Mouse (Mus musculus): ENCODE measurements around the gene Tmbim7. TPM values are rescaled to one million over a fixed set of nuclear protein-coding genes. Genes with fewer than 3 reads are reported as not detected.
A peak's percentile ranks its signal among the peaks of the same experiment; 100 is the strongest.
"Not testable (repeated sequence)": the region's sequence is repeated elsewhere in the genome, so short reads cannot be mapped to it uniquely, and the experiment has no call there.

Gene Tmbim7
- total and polyA plus RNA-seq, 2 experiments from 2014 or later: not detected

DNA sequence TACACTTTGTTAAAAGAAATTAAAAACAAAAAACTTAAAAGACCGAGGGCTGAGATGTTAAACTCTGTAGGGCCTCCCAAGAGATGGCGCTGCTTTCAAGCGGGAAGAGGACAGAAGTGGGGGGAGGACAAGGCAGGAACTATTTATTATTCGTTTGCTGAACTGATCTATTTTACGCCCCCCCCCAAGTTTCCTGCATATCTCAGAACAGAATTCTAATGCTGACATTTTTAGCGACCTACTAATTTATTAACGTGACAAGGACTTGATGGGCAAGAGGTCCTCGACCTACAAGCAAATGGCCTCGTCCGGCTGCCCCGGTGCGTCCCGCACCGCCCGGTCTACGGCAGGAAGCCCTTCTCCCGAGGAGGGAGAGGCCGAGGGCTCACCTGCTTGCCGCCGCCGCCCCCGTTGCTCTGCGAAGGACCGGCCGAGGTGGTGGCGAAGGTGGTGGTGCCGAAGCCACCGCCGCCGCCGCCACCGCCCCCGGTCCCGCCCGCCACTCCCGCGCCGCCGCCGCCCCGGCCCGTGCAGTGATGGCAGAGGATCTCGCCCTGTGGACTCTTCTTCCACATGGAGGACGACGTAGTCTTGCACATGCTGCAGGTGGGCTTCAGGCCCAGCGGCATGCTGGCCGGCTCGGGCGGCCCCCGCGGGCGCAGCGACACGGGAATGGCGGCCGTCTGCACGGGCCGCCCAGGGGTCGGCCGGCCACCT is 3.8 kb upstream of the Tmbim7 start:
- H3K9ac ChIP-seq (replicated peaks; ENCODE audit: low read length): peak overlapping the region; percentile 87
- ATAC-seq (peak; percentile 76), DNase-seq (ENCODE audit: low spot score) (peak; percentile 79)
- no peaks in the 10 kb centered on the region for H3K4me1 ChIP-seq (ENCODE audit: insufficient read depth, low read length)
- H3K27me3 ChIP-seq (ENCODE audit: insufficient read depth, low read length): no peaks in the 10 kb centered on the region
- TF ChIP-seq CTCF (IDR thresholded peaks at IDR 0.05; ENCODE audit: low read depth): peak; percentile 71
- H3K27ac ChIP-seq: peak overlapping the region; percentile 90
- peak overlapping the region; percentile 62 for H3K4me2 ChIP-seq (ENCODE audit: low read depth, low read length)
- H3K36me3 ChIP-seq (ENCODE audit: insufficient read depth, low read length): peaks cover 10% of the 10 kb centered on the region; the same call in 1 of the 2 replicates
- H3K4me3 ChIP-seq (ENCODE audit: low read length): peak overlapping the region; percentile 98
- no peaks in the 10 kb centered on the region for H3K9me3 ChIP-seq (ENCODE audit: low read length)
- WGBS: under 1% methylated on average over 54 of the region's 60 CpGs

DNA sequence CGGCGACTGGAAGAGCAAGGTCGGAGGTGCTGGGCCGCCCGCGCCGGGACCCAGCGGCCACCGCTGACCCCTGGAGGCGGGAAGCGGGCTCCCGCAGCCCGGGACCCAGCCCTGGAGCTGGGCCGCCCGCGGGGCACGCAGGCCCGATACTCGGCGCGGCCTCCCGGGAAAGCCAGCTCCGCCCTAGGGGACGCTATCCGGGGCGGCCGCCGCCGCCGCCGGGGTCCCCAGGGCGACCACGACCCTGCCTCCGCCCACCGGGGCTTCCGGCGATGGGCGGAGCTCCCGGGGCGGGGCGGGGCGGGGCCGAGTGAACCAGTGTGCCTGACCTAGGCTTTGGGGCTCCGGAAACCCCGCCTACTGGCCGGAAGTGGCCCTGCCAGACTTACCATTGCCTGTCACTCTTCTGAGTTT is 3.3 kb upstream of the Tmbim7 start:
- peak; percentile 97 for ATAC-seq
- H3K4me2 ChIP-seq (ENCODE audit: low read depth, low read length): peak overlapping the region; percentile 62
- peak; percentile 91 for DNase-seq (ENCODE audit: low spot score)
- H3K9me3 ChIP-seq (ENCODE audit: low read length): no peaks in the 10 kb centered on the region
- H3K36me3 ChIP-seq (ENCODE audit: insufficient read depth, low read length): peaks cover 10% of the 10 kb centered on the region; the same call in 1 of the 2 replicates
- no peaks in the 10 kb centered on the region for H3K27me3 ChIP-seq (ENCODE audit: insufficient read depth, low read length)
- H3K27ac ChIP-seq: peak overlapping the region; percentile 90
- H3K4me1 ChIP-seq (ENCODE audit: insufficient read depth, low read length): no peaks in the 10 kb centered on the region
- H3K4me3 ChIP-seq (ENCODE audit: low read length): peak overlapping the region; percentile 98
- H3K9ac ChIP-seq (replicated peaks; ENCODE audit: low read length): peak overlapping the region; percentile 87
- WGBS: 0% methylated on average over 36 of the region's 46 CpGs
- peak; percentile 31; the same call in 1 of the 2 replicates for TF ChIP-seq CTCF (IDR thresholded peaks at IDR 0.05; ENCODE audit: low read depth)

DNA sequence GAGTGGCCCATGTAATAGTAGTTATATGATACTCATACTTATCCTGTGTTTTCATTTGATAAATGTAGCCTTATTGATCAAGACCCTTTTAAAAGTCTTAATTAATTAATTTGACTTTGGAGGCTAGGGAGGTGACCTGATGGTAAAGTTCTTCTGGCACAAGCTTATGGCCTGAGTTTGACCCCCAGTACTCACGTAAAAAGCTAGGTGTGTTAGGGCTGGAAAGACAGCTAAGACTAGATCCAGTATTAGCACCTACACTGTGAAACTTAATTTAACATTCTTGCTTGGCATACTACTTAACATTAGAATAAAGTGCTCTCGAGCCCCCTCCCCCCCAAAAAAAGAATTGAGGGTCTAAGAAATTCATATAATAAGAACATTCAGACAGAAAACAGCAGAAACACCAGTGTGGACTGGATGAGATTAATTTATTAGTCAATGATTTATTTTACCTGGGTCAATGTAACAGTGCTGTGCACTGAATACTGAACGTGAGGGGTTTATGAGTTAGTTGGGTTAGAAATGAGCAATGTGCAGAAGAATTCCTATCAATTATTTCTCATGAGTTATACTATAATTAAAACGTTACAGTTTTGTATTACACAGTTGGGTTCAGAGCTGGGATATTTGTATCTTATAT is 2.7 kb upstream of the Tmbim7 start:
- no peak for DNase-seq (ENCODE audit: low spot score)
- H3K36me3 ChIP-seq (ENCODE audit: insufficient read depth, low read length): peaks cover 7% of the 10 kb centered on the region; the same call in 1 of the 2 replicates
- TF ChIP-seq CTCF (IDR thresholded peaks at IDR 0.05; ENCODE audit: low read depth): no peak
- H3K27ac ChIP-seq: no peak overlapping the region
- H3K27me3 ChIP-seq (ENCODE audit: insufficient read depth, low read length): no peaks in the 10 kb centered on the region
- H3K9ac ChIP-seq (replicated peaks; ENCODE audit: low read length): no peak overlapping the region
- peak; percentile 28; the same call in 1 of the 2 replicates for ATAC-seq
- WGBS: 51% methylated on average over 4 of the region's 4 CpGs
- peak overlapping the region; percentile 62 for H3K4me2 ChIP-seq (ENCODE audit: low read depth, low read length)
- no peaks in the 10 kb centered on the region for H3K4me1 ChIP-seq (ENCODE audit: insufficient read depth, low read length)
- H3K9me3 ChIP-seq (ENCODE audit: low read length): no peaks in the 10 kb centered on the region
- H3K4me3 ChIP-seq (ENCODE audit: low read length): no peak overlapping the region; the same call in 1 of the 2 replicates

DNA sequence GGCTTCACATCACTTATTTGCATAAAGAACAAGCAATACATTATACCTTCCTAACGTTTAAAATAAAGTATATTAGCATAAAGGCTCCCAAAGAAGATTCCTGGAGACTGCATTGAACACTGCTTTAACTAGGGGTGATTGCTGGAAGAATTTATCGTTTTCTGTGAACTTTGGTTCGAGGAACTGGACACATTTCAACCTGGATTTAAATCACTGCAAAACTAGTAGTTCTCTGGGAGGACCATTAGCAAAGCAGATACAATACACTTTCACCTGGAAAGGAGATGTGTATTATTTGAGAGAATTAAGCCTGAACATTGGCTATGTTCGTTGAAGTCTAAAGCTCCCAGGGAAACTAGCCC is 2.2 kb upstream of the Tmbim7 start:
- no peaks in the 10 kb centered on the region for H3K9me3 ChIP-seq (ENCODE audit: low read length)

DNA sequence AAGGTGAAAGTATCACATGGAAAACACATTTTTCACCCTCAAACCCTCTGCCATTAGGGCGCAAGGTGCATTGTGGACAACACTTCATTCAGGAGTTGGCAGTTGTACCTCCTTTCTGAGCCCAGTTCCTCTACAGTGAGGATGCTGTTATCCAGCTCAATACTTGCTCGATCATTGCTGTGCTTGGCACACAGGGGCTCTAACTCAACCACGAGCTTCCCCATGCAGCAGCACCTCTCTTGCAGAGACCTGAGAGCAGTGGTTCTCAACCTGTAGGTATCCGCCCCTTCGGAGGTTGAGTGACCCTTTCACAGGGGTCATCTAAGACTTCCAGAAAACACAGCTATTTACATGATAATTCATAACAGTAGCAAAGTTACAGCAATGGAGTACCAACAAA is 640 bp downstream of the Tmbim7 start:
- WGBS: 86% methylated on average over 5 of the region's 5 CpGs
- Histone ChIP-seq H3K36me3 (ENCODE audit: insufficient read depth, low read length) (no peaks in the 10 kb centered on the region), H3K27ac (no peak overlapping the region), H3K27me3 (ENCODE audit: insufficient read depth, low read length) (no peaks in the 10 kb centered on the region), H3K4me3 (ENCODE audit: low read length) (no peak overlapping the region), H3K9ac (replicated peaks; ENCODE audit: low read length) (no peak overlapping the region), H3K9me3 (ENCODE audit: low read length) (no peaks in the 10 kb centered on the region), H3K4me1 (ENCODE audit: insufficient read depth, low read length) (no peaks in the 10 kb centered on the region), H3K4me2 (ENCODE audit: low read depth, low read length) (no peak overlapping the region)
- DNase-seq (ENCODE audit: low spot score) (no peak), ATAC-seq (no peak)
- TF ChIP-seq CTCF (IDR thresholded peaks at IDR 0.05; ENCODE audit: low read depth): no peak

More for the DNA sequence above, 2.2 kb upstream of the Tmbim7 start:
- 76% methylated on average over 4 of the region's 4 CpGs for WGBS
- Histone ChIP-seq H3K4me2 (ENCODE audit: low read depth, low read length) (no peak overlapping the region), H3K27ac (no peak overlapping the region), H3K27me3 (ENCODE audit: insufficient read depth, low read length) (no peaks in the 10 kb centered on the region), H3K36me3 (ENCODE audit: insufficient read depth, low read length) (peaks cover 5% of the 10 kb centered on the region; the same call in 1 of the 2 replicates), H3K9ac (replicated peaks; ENCODE audit: low read length) (no peak overlapping the region), H3K4me3 (ENCODE audit: low read length) (no peak overlapping the region), H3K4me1 (ENCODE audit: insufficient read depth, low read length) (no peaks in the 10 kb centered on the region)
- DNase-seq (ENCODE audit: low spot score): no peak
- no peak for ATAC-seq
- no peak for TF ChIP-seq CTCF (IDR thresholded peaks at IDR 0.05; ENCODE audit: low read depth)

DNA sequence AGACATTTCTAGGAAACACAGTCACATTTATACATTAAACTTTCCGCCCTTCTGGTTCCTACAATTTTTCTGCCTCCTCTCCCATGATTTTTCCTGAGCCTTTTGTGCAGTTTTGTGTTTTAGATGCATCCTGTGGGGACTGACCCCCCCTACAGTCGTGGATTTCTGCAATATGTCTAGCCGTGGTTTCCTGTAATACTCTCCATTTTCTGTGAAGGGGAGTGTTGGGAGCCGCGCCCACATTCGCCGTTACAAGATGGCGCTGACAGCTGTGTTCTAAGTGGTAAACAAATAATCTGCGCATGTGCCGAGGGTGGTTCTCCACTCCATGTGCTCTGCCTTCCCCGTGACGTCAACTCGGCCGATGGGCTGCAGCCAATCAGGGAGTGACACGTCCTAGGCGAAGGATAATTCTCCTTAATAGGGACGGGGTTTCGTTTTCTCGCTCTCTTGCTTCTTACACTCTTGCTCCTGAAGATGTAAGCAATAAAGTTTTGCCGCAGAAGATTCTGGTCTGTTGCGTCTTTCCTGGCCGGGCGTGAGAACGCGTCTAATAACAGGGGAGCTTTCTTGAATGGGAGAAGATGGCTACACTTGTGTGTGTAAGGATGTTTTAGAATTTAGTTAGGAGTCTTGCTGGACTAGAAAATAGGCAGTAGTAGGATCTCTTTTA is 2.1 kb downstream of the Tmbim7 start:
- WGBS: 95% methylated on average over 15 of the region's 25 CpGs
- ATAC-seq; H3K27me3 ChIP-seq (ENCODE audit: insufficient read depth, low read length): not testable (repeated sequence)

More for the DNA sequence above, 2.1 kb downstream of the Tmbim7 start:
- not testable (repeated sequence) for H3K4me2 ChIP-seq (ENCODE audit: low read depth, low read length); H3K4me3 ChIP-seq (ENCODE audit: low read length); H3K36me3 ChIP-seq (ENCODE audit: insufficient read depth, low read length); H3K27ac ChIP-seq; H3K9ac ChIP-seq (replicated peaks; ENCODE audit: low read length); H3K9me3 ChIP-seq (ENCODE audit: low read length); DNase-seq (ENCODE audit: low spot score); H3K4me1 ChIP-seq (ENCODE audit: insufficient read depth, low read length)
